Mouse (Mus musculus) R1 (cell line): Measurements from ENCODE around the gene Stag2.

Experiments used
- DNase-seq: peaks from one replicate; pipeline ENCODE4 v3.0.0-alpha.2; 2018; ENCODE audit warnings: low read depth, low spot score

Gene Stag2

DNA sequence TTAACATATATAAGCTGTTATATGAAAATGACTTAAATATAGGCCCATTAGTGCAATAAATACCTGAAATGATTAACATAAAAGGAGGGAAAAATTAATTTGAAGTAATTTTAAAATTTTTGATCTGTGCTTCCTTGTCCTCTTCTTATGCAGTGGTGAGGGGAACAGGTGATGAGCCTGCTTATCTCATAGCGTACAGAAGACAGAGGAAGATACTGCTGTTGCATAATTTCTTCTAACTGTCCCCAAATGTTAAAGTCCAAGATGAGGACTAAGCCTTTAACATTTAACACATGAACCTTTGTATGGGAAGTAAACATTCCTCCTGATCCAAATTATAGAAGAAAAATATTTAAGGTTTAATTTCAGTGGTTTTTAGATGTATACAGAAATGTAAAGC is 66.6 kb downstream of the Stag2 start:
- no peak for DNase-seq

DNA sequence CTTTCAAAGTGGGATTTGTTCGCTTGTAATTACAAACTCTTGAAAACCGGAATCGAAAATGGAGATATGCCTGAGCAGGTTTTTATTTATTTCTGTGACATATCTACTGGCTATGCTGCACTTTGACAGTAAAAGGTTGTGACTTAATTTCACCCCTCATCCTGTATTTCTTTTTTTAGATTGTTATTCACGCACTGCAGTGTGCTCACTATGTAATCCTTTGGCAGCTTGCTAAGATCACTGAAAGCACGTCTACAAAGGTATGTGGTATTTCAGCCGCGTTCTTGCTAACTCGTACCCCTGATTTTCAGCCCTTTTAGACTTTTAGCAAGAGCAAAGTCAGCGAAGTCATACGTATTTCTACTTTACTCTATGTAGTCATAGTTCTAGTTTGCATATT is 101.2 kb downstream of the Stag2 start:
- no peak for DNase-seq

DNA sequence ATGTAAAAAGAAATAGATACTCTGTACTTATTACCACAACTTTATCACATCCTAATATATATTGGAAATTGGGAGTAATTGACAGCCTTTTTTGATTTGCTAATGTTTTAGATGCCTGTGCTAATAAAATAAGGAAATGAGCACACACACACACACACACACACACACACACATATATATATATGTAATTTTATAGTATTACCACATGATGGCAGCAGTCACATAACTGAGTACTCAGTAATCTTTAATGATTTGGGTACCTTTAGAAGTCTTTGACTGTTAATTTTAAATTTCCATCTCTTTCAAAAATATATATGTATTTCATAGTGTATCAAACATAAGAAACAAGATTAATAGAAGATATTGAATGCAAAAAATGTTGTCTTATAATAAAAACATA is 123.6 kb downstream of the Stag2 start:
- no peak for DNase-seq

DNA sequence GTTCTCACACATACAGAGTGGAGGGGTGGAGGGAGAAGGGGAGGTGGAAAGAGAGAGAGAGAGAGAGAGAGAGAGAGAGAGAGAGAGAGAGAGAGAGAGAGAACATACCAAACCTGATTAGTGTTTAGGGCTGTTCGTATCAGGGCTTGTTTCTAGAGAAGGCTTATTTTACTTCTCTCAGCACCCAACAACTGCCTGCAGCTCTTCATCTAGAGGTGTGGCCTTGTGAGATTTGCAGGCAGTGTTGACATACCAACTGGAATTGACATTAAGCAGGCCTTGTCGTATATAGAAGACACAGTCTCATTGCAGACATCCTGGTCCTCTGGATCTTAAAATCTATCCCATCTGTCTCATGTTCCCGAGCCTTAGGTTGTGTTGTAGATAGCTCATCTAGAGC is 141.1 kb downstream of the Stag2 start:
- no peak for DNase-seq

DNA sequence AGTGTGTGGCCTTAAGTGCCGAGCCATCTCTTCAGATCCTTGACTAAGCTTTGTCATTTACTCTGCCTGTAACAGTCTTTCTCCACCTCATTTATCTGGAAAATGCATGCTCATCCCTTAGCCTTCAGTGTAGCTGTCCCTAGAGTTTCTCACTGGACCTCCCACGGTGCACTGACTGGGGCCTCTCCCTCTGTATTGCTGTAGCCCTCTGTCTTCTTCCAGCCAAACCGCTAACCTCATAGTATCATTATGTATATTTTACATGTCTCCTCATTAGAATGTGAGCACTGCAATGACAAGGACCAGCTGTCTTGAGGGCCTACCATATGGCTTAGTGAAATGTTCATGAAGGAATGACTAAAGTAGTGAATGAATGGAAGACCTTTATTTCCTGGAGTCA is 166.1 kb downstream of the Stag2 start:
- no peak for DNase-seq

DNA sequence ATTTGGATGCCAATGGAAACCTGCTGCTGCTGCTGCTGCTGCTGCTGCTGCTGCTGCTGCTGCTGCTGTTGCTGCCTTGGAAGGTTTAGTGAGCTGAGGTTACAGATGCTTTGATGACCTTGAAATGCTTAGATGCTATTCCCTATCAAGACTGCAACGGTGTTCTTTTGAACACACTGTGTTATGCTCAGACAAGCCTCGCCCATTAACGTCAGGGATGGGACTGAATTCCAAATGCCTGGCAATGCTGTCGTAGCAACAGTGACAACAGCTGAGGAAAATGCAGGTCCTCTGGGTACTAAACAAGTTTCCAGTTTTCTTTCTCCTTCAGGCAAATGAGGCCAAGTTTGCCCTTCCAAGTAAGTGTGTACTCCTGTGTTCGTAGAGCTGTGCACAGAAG is 171.3 kb downstream of the Stag2 start:
- DNase-seq, result peak; percentile 4

DNA sequence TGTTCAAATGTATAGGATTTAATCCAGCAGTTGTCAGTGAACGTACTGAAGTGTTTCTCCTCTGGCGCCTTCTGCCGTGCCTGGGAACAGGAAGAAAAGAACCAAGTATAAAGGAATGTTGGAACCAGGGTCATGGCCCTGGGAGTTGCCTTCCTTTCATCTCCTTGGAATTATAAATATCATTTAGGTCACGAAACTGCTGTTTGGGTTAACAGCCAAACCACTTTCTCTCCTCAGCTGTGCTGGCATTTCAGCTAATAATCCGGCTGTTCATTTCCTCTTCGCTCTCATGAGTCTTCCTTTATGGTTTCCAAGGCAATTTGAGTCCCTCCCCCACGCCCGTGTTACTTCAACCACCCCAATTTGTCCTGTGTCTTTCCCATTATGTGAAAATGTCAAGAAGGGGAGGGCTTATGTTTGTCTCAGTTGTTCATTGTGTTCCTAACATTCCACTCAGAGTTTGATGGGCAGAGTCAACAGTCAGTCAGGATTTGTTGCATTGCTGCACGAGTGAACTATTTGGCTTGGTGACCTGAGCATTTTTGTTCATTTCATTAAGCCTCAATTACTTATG is 172.2 kb downstream of the Stag2 start:
- DNase-seq, result peak; percentile 8

DNA sequence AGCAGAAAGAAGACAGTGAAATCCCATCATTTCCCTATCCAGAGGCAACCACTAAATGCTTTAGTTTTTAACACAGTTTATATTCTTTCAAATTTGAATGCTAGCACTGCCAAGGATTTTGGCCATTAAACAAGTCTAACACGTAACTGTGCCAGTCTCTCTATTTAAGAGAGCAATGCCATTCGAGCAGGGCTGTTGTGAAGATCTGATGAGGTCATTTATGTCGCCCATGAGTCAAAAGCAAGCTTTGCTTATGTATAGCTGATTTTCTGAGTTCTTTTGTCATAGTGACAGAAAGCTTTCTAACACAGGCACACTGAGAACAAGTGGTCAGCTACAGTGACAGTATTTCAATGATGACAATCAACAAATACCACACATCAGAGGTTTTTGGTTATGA is 175.7 kb downstream of the Stag2 start:
- no peak for DNase-seq
